Mouse (Mus musculus): ENCODE results near the gene Fam209.

Fam209 gene

DNA sequence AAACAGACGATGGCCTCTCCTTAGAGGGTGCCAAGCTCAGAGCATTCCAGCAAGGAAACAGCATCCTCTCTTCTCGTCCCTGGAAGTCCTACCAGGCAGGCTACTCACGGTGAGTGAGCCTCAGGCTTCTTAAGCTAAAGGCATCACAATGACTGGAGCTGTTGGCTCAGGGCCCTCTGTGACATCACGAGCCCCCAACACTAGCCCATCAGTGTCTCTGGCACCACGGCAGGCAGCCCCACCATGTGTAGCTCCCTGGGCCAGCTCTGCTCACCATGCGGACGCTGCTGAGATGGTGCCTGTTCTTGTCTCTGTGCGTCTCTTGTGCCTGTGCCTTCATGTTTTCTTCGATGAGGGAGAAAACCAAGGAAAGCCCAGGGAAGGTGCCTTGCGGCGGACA is at the start of gene Fam209:
Gene Fam209, plus strand, starts transcription at position 203 of the 400 bp plus-strand sequence.
- CTCF ChIA-PET: no interaction called here

DNA sequence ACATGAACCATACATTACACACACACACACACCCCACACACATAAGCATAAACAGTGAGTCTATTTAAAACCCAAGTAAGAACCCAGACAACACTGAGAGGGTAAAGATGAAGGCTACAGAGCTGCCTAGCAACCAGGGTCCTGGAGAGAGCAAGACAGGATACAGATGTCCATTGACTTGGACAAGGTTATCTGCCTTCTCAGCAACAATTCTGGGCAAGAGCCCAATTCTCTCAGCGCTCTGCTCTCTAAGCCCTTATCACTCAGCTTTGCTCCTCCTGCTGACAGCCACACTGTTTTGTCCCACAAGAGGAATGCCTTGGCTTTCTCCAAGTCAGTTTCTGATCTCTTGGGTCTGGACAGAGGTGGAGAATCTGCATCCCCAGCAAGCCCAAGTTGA is 41.7 kb upstream of the Fam209 start:
- CTCF ChIA-PET: no interaction called here

DNA sequence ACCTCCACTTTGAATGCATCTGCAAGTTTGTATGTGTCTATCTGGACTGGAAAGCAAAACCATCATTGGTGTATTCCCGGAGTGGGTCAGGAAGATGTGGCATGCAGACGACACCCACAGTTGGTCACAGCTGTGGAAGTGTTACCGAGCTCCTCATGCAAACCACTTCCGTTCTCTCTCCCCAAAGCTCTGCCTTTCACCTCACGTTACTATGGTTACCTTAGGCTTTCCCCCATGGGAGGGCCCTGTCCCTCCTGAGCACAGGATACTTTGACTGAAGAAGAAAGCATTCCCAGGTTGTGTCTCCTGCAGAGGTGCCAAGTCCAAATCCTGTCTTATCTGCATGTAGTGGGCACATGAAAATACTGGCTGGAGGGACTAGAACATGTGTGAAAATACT is 38.6 kb upstream of the Fam209 start:
- CTCF ChIA-PET: no interaction called here

DNA sequence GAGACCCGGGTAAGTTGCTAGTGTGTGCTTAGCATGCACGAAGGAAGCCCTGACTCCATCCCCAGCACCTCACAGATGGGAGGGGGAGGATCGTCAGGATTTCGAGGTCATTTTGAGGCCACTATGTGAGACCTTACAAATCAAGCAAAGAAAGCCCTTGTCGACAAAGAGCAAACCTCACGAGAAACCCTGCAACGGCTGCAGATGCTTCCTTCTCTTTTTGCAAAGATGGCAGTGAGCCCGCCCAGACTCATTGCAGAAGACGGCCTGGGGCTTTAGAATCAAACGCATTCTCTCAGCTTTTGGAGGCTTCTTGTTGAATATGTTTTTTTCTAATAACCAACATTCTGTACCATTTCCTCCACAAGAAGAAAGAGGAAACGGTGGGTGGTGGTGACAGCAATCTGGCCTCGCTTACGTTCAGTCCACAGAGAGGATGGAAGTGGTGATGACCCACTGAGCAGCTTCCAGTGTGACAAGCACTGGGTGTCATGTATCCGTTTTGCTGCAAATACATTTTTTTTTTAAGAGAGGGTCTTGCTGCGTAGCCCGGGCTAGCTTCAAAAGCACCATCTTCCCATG is 34.9 kb upstream of the Fam209 start:
- CTCF ChIA-PET: interaction anchor here (0.5 kb wide), 1 partner anchor 49 kb away, joined by 3 read pairs; no protein-coding TSS in a partner anchor

DNA sequence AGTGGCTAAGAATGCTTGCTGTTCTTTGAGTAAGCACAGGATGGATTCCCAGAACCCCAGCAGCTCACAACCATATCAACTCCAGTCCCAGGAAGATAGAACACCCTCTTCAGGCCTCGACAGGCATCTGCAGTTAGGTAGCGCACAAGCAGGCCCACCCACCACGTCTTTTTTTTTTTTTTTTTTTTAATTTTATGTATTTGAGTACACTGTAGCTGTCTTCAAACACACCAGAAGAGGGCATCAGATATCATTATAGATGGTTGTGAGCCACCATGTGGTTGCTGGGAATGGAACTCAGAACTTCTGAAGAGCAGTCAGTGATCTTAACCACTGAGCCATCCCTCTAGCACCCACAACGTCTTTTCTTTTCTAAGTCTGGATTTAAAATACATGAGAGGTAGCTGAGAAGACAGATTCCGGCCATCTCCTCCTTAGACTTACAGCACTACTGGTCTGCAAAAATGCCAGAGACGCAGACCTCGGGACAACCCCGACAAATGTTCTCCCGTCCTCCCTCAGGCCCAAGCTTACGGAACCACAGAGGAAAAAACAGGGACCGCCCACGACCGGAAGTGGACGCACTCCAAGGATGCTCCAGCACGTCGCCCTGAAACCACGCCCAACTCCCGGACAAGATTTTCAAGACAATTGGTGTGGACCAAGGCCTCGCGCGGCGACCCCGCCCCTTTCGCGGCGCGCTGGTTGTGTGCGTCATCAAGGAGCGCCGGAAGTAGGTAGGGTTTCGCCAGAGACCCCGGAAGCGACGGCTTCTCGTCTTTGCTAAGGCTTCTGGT is 32.3 kb upstream of the Fam209 start, which contains the start of gene Rtf2:
Gene Rtf2, plus strand, starts transcription at position 714 of the 797 bp plus-strand sequence.
- CTCF ChIA-PET: interaction anchor here (0.8 to 1.1 kb wide), 2 partner anchors 39 to 61 kb away, joined by 3 to 4 read pairs; no protein-coding TSS in a partner anchor

DNA sequence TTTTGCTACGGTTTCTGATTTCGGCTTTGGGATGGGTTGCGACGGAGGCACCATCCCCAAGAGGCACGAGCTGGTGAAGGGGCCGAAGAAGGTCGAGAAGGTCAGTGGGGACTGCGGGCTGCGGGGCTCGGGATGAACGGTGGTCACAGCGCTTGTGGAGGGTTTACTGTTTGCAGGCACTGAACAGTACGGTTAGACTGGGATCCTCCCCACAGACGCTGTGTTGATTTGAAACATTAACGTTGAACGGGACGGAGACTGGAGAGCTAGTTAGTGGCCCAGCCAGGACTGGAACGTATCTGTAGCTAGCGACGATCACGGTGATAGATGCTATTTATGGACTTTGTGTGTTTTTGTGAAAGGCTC is 31.7 kb upstream of the Fam209 start:
- CTCF ChIA-PET: interaction anchor here (0.7 to 1.1 kb wide), 3 partner anchors 39 to 70 kb away, joined by 3 to 4 read pairs (median 3); partner anchors contain the start of genes Aurka and Cstf1

DNA sequence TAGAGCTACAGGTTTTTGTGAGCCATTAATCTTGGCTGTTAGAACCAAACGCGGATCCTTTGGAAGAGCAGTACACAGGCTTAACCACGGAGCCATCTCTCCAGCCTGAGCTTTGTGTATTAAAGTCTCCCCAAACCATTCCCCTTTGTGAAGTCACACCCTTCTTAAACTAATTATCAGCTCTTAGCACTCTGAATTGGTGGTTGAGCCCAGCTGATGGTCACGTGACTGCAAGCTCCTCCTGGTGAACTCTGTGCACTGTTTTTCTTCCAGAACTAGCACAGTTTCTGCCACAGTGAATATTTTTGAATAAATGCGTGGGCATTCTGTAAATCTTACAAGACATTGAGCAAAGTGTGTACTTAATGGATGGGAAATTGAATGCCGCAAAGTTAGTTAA is 31.1 kb upstream of the Fam209 start:
- CTCF ChIA-PET: interaction anchor here (0.7 kb wide), 1 partner anchor 71 kb away, joined by 3 read pairs; the partner anchor contains the start of genes Aurka and Cstf1

DNA sequence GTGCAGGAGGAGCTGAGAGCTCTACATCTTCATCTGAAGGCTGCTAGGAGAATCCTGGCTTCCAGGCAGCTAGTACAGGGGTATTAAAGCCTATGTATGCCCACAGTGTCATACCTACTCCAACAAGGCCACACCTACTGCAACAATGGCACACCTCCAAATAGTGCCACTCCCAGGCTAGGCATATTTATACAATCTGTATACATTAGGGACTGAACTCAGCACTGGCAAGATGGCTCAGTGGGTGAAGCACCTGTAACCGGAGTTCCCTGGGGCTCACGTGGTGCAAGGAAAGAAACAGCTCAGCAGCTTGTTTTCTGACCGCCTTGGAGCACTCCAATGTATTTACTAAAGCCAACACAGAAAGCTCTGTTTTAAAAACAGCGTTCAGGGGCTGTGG is 26.7 kb upstream of the Fam209 start:
- CTCF ChIA-PET: no interaction called here

DNA sequence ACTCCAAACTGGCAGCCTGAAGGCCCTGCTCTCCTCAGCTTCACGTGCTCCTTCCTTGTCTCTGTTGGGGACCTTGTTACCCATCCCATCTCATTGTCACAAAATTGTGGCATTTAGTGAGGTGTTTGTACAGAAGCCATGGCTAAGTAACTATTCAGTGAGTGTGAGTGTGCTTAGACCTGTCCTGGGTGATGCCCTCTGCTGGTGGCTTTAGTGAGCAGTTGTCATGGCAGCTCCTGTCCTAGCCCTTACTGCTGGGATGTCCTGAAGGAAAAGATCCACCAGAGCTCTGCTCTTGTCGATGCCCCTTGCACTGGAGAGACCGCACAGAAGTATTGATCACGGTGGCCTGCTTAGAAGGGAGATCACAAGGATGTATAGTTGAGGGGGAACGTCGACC is 25.0 kb upstream of the Fam209 start:
- CTCF ChIA-PET: interaction anchor here (0.6 to 2.0 kb wide), 2 partner anchors 54 to 80 kb away, joined by 3 to 13 read pairs; partner anchors contain the start of gene Cass4

DNA sequence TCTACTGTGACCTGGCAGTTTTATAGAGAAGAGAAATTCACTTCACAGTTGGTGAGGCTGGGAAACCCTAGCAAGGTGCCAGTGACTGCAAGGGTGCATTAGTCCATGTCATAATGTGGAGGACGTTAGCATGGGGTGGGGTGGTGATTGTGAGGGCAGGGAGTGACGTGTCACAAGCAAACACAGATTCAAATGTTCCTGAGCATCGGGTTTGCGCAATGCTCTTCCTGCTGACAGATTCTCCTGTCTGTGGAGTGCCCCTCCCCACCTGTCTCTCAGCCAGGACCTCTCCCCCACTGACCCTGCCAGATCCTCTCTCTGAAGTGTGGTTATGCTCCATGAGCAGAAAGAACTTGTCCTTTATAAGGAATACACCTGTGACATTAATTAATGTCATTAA is 24.0 kb upstream of the Fam209 start:
- CTCF ChIA-PET: interaction anchor here (2.0 kb wide), 1 partner anchor 55 kb away, joined by 13 read pairs; the partner anchor contains the start of gene Cass4

DNA sequence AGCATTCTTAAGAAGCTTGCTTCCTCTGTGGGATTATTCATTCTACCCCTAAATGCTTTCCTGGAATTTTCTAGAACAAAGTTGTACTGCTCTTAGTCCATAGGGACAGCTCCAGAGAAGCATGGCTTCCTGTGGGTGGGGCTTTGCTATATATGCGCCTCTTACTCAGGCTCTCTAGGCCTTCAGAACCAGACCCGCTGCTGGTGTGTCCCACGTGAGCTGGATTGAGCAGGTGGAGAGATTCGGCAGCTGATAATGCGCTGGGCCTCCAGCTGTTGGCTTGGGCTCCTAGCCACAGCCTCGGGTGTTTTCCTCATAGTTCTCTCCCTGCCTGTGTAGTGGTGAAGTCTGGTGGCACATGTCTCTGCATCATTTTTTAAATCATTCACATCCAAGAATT is 21.7 kb upstream of the Fam209 start:
- CTCF ChIA-PET: no interaction called here

DNA sequence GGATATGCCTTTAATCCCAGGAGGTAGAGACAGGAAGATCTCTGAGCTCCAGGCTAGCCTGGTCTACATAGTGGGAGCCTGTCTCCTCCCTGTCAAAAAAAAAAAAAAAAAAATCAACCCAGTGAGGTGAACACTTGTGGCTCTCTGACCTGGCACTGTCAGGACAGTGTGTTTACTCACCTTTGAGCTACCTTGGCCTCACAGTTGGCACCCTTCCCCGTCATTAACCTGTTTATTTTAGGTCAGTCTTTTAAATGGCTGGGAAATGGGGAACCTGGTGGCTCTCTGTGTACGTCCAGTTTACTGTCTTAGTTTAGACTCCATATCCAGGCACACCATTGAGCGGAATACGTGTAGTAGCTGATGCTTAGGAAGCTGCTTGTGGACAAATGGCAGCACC is 20.3 kb upstream of the Fam209 start:
- CTCF ChIA-PET: no interaction called here

DNA sequence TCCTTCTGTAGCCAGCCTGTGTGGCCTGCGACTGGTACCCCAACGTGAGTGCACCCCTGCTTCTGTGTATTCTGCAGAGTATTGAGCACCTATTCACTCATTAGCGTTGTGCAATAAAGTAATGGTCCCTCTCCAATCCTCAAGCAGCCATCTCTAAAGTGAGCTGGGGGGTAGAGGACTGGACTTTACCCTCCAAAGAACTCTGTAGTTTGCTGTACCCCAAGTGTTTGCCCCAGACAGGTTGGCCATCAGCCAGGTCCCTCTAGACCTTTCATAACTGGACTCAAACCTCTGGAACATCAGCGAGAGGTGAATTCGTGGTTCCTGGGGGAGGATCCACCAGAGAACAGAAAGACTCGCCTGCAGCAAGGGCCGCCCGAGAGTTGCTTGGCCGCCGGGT is 19.9 kb upstream of the Fam209 start:
- CTCF ChIA-PET: no interaction called here

DNA sequence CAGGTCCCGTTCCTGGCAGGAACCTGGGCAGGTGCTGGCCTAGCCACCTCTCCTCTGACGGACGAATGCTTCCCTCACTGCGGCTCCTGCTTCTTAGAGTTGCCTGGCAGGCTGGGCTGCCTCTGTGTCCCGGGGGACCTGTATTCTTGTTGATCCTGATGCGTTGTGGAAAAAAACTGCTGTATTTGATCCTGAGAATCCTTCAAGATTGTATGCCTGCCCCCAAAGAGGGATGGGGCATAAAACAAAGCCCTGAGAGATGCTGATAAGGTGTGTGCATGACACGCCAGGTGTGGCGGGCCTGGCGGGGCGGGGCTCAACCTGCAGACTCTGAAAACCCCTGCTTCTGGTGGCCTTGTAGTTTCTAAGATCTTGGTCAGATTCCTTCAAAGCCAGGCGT is 13.8 kb upstream of the Fam209 start, which contains the start of gene Gcnt7:
Gene Gcnt7, minus strand, starts transcription at position 101 of the 400 bp plus-strand sequence.
- CTCF ChIA-PET: no interaction called here

DNA sequence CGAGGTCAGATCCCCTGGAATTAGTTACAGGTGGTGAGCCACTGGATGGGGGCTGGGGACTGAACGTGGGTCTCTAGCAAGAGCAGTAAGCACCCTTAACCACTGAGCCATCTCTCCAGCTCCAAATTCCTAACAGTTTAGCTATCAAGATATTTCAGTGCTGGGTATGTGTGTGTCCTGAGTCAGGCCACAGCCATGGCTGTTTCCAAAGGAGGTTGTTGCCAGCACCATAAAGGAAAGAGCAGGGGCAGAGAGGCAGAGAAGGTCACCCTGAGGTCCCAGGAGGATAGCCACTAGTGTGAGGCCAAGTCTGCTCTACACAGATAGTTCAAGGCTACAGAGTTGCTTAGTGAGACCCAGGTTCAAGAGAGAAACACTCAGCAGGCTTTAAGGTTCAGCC is 11.7 kb upstream of the Fam209 start:
- CTCF ChIA-PET: no interaction called here

DNA sequence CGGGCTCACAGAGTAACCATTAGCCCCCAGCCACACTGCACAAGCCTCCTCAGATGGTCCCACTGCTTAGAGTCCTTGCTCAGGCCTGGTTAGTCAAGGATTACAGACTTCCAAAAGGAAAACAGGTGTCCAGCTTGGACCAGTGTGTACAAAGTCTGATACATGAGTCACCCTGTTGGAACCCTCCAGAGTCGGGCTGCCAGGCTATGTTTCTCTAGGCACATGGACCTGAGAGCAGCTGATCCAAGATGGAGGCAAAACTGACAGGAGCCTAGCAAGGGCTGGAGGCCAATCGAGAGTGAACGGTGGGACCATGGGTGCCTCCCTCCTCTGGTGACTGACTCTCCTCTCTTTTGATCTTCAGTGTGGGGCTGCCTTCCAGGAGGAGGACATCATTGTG is 9.5 kb upstream of the Fam209 start:
- CTCF ChIA-PET: no interaction called here

DNA sequence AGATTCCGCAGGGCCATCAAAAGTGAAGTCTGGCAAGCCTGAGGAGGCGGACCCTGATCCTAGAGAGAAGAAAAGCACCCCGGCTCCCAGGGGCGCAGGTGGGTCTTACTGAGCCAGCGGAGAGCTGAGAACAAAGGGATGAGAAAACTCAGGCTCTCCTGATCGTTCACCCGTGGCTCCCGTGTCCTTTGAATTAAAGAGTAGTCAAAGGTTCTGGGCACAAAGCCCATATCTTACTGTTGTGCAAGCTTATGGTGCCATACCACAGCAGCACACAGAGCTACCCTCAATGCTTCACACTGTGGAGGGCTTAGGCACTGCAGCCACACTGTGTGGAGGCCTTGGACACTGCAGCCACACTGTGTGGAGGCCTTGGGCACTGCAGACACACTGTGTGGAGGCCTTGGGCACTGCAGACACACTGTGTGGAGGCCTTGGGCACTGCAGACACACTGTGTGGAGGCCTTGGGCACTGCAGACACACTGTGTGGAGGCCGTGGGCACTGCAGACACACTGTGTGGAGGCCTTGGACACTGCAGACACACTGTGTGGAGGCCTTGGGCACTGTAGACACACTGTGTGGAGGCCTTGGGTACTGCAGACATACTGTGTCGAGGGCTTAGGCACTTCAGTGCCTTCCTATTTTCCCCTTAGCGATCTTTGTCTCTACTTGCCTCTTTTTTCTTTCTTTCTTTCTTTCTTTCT is 5.7 kb upstream of the Fam209 start:
- CTCF ChIA-PET: no interaction called here

DNA sequence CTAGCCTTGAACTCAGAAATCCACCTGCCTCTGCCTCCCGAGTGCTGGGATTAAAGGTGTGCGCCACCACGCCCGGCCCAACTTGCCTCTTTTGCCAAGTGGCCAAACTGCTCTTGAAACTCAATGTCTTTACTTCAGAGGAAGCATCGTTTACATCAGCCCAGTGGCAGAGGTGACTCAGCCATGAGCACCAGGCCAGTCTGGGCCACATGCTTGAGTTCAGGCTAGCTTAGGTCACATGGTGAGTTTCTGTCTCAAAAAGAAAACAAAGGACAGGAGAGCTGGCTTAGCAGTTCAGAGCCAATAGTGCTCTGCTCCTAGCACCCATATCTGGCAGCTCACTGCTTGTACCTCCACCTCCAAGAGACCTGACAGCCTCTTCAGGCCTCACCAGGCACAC is 5.1 kb upstream of the Fam209 start:
- CTCF ChIA-PET: no interaction called here

DNA sequence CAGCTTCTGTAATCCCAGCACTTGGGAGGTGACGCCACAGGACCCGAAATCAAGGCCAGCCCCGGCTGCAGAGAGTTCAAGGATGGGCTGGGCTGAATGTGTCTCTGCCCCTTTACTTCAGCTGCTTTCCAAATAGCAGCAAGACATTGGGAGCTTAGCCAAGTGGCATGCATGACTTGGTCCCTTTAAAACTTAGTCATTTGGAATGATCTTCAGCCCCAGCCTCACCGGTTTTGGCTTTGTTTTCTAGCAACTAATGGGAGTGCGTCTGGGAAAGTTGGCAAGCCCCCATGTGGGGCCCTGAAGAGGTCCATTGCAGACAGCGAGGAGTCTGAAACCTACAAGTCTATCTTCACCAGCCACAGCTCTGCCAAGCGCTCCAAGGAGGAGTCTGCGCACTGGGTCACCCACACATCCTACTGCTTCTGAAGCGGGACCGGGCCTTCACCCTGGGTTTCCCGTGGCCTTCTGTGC is 3.9 kb upstream of the Fam209 start:
- CTCF ChIA-PET: no interaction called here

DNA sequence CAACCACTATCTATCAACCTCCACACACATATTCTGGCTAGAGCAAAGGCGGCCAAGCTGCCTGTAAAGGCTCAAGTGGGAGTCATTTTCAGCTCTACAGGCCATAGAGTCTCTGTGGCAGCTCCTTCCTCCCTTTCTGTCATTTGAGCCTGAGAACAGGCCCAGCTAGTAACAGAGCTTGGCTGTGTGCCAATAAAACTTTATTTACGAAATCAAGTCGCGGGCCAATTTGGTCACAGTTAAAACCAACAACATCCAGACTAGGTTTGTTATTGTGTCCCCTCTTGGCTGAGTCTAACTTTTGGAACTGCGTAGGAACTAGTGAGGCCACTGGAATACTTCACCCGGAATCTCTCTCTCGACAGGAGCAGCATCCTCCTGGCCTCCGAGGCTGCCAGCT is 1.3 kb downstream of the Fam209 start:
- CTCF ChIA-PET: interaction anchor here (0.5 kb wide), 1 partner anchor 83 kb away, joined by 3 read pairs; no protein-coding TSS in a partner anchor

DNA sequence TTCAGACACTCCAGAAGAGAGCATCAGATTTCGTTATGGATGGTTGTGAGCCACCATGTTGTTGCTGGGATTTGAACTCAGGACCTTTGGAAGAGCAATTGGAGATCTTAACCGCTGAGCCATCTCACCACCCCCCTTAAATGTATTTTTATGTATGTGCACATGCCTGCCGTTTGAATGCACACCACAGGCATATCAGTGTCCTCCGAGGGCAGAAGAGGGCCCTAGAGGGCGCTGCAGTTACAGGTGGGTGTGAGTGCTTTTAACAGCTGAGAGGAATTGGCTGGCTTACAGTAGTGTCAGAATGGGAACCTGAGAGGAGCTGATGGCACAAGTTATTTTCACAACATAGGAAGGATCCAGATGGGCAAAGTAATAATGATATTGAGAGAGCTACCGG is 2.6 kb downstream of the Fam209 start:
- CTCF ChIA-PET: no interaction called here

DNA sequence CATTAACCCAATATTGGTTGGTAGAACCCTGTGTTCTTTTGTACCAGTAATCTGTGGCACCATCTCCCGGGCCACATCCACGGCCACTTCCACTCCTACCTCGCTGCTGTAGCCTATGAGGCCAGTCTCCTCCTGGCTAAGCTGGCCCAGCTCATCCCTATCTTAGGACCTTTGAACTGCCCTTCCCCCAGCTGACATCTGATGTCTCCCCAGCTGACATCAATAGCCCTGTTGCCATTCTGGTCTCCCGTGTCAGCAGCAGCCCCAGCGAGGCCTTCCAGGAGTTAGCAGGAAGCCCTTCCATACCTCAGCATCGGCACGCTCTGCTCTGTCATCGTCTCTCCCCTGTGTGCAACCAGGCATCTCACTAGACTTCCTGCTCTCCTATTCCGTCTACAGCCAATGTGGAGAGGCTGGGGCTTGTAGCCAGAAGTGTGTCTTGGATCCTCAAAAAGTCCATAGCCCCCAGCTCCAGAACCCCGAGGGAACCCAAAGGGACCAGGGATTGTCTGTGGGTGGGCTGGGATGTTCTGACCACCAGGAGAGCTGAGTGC is 4.5 kb downstream of the Fam209 start:
- CTCF ChIA-PET: no interaction called here
